Mouse (Mus musculus) erythroblast, embryonic 14.5 days (primary cell): ENCODE results near the gene Rbpj. TPM values are rescaled to one million over a fixed set of nuclear protein-coding genes. Genes with fewer than 3 reads are reported as not detected.

Experiments used
- H3K27me3 ChIP-seq: 2 replicates; pipeline ENCODE4 v1.6.1; 2012; ENCODE audit warnings: inconsistent platforms; ENCODE audit not compliant: control insufficient read depth
- H3K36me3 ChIP-seq: 2 replicates; pipeline ENCODE4 v1.6.1; 2012; ENCODE audit warnings: mild to moderate bottlenecking, inconsistent platforms; ENCODE audit not compliant: control insufficient read depth
- H3K4me1 ChIP-seq: 2 replicates; pipeline ENCODE4 v1.6.1; 2012; ENCODE audit warnings: inconsistent platforms; ENCODE audit not compliant: control insufficient read depth
- H3K4me3 ChIP-seq: replicated peaks from 2 replicates; pipeline ENCODE3; 2012; ENCODE audit warnings: moderate library complexity, mild to moderate bottlenecking, inconsistent platforms
- H3K9me3 ChIP-seq: 2 replicates; pipeline ENCODE4 v1.6.1; 2012; ENCODE audit warnings: low read length, inconsistent platforms, mixed read lengths; ENCODE audit not compliant: control insufficient read depth
- GATA1 ChIP-seq: IDR thresholded peaks from 2 replicates; pipeline ENCODE4 v1.6.1; 2012; ENCODE audit warnings: low read length, inconsistent platforms, mixed read lengths
- TAL1 ChIP-seq: IDR thresholded peaks from 3 replicates; pipeline ENCODE4 v1.6.1; 2012; ENCODE audit warnings: low read length, inconsistent platforms, mixed read lengths
- polyA plus RNA-seq: library from polyadenylated mRNA; stranded (reverse); fragments of >175 nt; gene quantifications from 2 replicates; pipeline ENCODE4 v1.2.3, GENCODE M21; 2012

Rbpj gene
- polyA plus RNA-seq, 1 experiment, result 0.21 TPM

DNA sequence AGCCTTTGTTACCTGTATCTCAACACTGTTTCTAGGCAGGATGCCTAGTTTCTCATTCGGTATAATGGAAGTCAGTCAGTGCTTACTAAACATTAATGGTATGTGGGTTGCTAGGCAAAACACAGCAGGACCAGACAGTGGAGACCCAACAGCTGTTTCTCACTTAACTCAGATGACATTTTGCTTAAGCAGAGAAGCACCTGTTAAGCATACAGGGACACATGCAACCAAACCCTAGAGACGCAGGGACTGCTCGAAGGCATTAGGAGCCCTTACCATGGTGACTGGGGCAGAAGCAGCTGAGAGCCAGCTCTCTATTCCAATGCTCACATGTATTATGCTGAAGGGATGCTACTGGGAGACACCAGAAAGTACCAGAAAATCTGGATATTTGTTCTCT, 230.7 kb downstream of the Rbpj start:
- TF ChIP-seq TAL1, result no peak
- no peak for TF ChIP-seq GATA1
- Histone ChIP-seq H3K27me3 (no peaks in the 10 kb centered on the region), H3K4me1 (no peaks in the 10 kb centered on the region), H3K36me3 (no peaks in the 10 kb centered on the region), H3K4me3 (no peak overlapping the region), H3K9me3 (peaks cover 12% of the 10 kb centered on the region)

GRCm38 (mm10) chr5:53697794-53698193, 231.8 kb downstream of the Rbpj start:
- H3K27me3 ChIP-seq, result no peaks in the 10 kb centered on the region
- no peaks in the 10 kb centered on the region for H3K4me1 ChIP-seq
- no peak for TF ChIP-seq TAL1
- H3K4me3 ChIP-seq, result no peak overlapping the region
- H3K9me3 ChIP-seq, result peaks cover 12% of the 10 kb centered on the region
- H3K36me3 ChIP-seq, result no peaks in the 10 kb centered on the region

GRCm38 (mm10) chr5:53702686-53703085, 236.7 kb downstream of the Rbpj start:
- Histone ChIP-seq H3K4me1 (no peaks in the 10 kb centered on the region), H3K4me3 (no peak overlapping the region), H3K27me3 (no peaks in the 10 kb centered on the region), H3K36me3 (no peaks in the 10 kb centered on the region), H3K9me3 (peaks cover 12% of the 10 kb centered on the region)
- TF ChIP-seq GATA1 (no peak), TAL1 (no peak)

Other genes with a start within 250 kb of the Rbpj start
- gene Smim20, start 199.1 kb upstream of the Rbpj start, polyA plus RNA-seq, result 1.4 and 2.6 TPM in 2 replicates
- gene Cckar, start 241.6 kb downstream of the Rbpj start, polyA plus RNA-seq, result not detected in 2 replicates